Mouse (Mus musculus): ENCODE measurements around the gene Hist2h2bb.
"Not testable (repeated sequence)": the region's sequence is repeated elsewhere in the genome, so short reads cannot be mapped to it uniquely, and the experiment has no call there.

- peak; percentile 39; the same call in 1 of the 2 replicates for TF ChIP-seq EP300 (IDR thresholded peaks at IDR 0.05; ENCODE audit: insufficient read depth, low read depth, low read length)
- TF ChIP-seq CTCF (IDR thresholded peaks at IDR 0.05), result not testable (repeated sequence)
Measured at GRCm38 (mm10) chr3:96245003-96245886, 24.3 kb upstream of the Hist2h2bb start, which contains the start of gene Hist2h2aa1.

All from heart, adult 2 months (tissue).